Mouse (Mus musculus): Measurements from ENCODE around the gene Casz1. TPM values are rescaled to one million over a fixed set of nuclear protein-coding genes. Genes with fewer than 3 reads are reported as not detected.
A peak's percentile ranks its signal among the peaks of the same experiment; 100 is the strongest.

Casz1 gene
- polyA plus RNA-seq, 1 experiment from 2014 or later = 12.3 TPM

DNA sequence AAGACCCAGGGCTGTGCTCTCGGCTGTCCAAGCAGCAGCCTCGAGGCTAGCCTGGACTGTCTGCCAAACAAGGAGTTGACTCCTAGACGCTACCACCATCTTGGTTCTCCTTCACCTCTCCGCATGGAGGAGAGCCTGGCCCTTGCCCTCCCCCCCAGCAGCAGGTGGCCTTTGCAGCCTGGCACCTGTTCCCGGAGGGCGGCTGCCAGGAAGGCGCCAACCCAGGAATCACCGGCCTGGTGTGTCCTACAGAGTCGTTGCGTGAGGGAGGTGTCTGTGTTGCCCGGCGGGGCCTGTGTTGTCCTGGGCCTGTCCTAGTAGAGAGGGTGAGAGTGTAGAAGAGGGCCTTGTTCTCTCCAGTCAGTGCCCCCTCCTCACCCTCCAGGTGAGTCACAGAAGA, 13.9 kb downstream of the Casz1 start:
- H3K4me1 ChIP-seq = peaks cover 36% of the 10 kb centered on the region
- H3K4me3 ChIP-seq (replicated peaks) = no peak overlapping the region
- ATAC-seq (ENCODE audit: low FRiP score) = no peak
- no peak overlapping the region for H3K9ac ChIP-seq (replicated peaks)
- no peaks in the 10 kb centered on the region for H3K9me3 ChIP-seq (replicated peaks)
- H3K4me2 ChIP-seq = no peak overlapping the region
- 94% methylated on average over 12 of the region's 12 CpGs for WGBS
- H3K36me3 ChIP-seq = no peaks in the 10 kb centered on the region
- no peak overlapping the region for H3K27ac ChIP-seq (replicated peaks)
- peaks cover 26% of the 10 kb centered on the region for H3K27me3 ChIP-seq (replicated peaks)

DNA sequence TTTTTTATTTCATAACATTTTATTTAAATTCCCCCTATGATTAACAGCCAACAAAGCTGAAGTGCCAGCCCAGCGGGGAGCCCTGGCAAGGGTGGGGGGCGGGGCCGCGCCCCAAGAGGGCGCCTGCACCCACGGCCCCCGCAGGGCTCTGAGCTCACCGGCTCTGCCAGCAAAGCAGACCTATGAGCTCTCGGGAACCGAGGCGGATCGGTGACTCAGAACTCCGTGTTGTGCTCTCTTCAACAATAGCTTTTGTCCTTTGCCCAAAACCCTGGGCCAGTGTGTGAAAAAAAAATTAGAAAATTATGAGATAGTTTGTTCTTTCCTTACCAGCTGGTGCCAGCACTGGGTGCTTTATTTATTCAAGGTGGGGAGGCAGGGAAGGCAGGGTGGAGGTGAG, 15.9 kb downstream of the Casz1 start:
- Histone ChIP-seq H3K36me3 (no peaks in the 10 kb centered on the region), H3K4me1 (peaks cover 27% of the 10 kb centered on the region), H3K4me2 (no peak overlapping the region), H3K9ac (replicated peaks) (no peak overlapping the region), H3K27ac (replicated peaks) (no peak overlapping the region), H3K4me3 (replicated peaks) (no peak overlapping the region), H3K27me3 (replicated peaks) (peaks cover 12% of the 10 kb centered on the region), H3K9me3 (replicated peaks) (no peaks in the 10 kb centered on the region)
- ATAC-seq (ENCODE audit: low FRiP score) = no peak
- 70% methylated on average over 13 of the region's 13 CpGs for WGBS

GRCm38 (mm10) chr4:148823281-148823680, 19.1 kb downstream of the Casz1 start:
- H3K4me2 ChIP-seq = no peak overlapping the region
- no peaks in the 10 kb centered on the region for H3K36me3 ChIP-seq
- H3K9me3 ChIP-seq (replicated peaks) = no peaks in the 10 kb centered on the region
- ATAC-seq (ENCODE audit: low FRiP score) = no peak
- no peaks in the 10 kb centered on the region; the same call in 1 of the 2 replicates for H3K27me3 ChIP-seq (replicated peaks)
- H3K4me1 ChIP-seq = peaks cover 18% of the 10 kb centered on the region
- no peak overlapping the region for H3K9ac ChIP-seq (replicated peaks)
- 55% methylated on average over 8 of the region's 8 CpGs for WGBS
- no peak overlapping the region for H3K27ac ChIP-seq (replicated peaks)
- no peak overlapping the region for H3K4me3 ChIP-seq (replicated peaks)

- Histone ChIP-seq H3K9ac (replicated peaks) (no peak overlapping the region), H3K36me3 (no peaks in the 10 kb centered on the region), H3K4me2 (peak overlapping the region; percentile 15; the same call in 1 of the 2 replicates), H3K27me3 (replicated peaks) (0 out of 2 replicates have a peak, but pooled peaks cover 3% of the 10 kb centered on the region), H3K4me3 (replicated peaks) (no peak overlapping the region), H3K9me3 (replicated peaks) (no peaks in the 10 kb centered on the region), H3K27ac (replicated peaks) (no peak overlapping the region), H3K4me1 (peaks cover 18% of the 10 kb centered on the region)
- 52% methylated on average over 7 of the region's 7 CpGs for WGBS
- ATAC-seq (ENCODE audit: low FRiP score) = peak; percentile 65; the same call in 1 of the 2 replicates
These were observed 26.1 kb downstream of the Casz1 start for GRCm38 (mm10) chr4:148830350-148830749.

DNA sequence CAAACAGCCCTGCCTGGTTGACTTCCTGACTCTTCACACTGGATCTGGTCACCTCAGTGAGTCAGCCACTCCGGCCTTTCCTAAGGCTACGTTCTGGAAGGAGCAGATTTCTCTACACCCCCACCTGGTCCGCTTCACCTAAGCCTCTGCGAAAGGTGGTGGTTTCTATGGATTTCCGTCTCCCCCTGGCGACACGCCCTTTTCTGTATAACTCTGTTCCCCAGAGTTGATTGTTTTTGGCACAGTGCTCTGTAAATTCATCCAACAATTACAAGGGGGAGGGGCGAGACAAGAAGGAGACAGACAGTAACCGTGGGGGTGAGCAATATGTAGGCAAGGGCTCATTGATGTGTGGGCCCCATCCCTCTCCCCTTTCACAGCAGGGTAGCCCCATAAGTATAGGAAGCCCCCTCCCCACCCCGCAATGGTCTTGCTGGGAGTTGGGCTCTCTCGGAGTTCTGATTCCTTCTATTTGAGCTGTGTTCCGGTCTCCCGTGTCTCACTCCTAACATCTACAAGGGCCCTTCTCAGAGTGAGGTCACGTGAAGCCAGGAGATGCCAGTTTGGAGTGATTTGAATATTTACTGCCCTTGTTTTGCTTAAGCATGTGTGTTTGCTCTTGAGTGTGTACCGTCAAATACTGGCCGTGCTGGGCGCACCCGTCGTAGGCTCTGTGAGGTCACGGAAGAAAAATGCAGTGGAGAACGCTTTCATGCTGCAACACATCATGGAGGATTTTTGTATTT, 29.2 kb downstream of the Casz1 start:
- Histone ChIP-seq H3K27ac (replicated peaks) (no peak overlapping the region), H3K36me3 (no peaks in the 10 kb centered on the region), H3K4me1 (peaks cover 32% of the 10 kb centered on the region), H3K9me3 (replicated peaks) (no peaks in the 10 kb centered on the region), H3K27me3 (replicated peaks) (peaks cover 3% of the 10 kb centered on the region; the same call in 1 of the 2 replicates), H3K4me2 (no peak overlapping the region), H3K4me3 (replicated peaks) (no peak overlapping the region), H3K9ac (replicated peaks) (no peak overlapping the region)
- WGBS = 71% methylated on average over 21 of the region's 21 CpGs
- ATAC-seq (ENCODE audit: low FRiP score) = no peak

GRCm38 (mm10) chr4:148836391-148836790, 32.2 kb downstream of the Casz1 start:
- ATAC-seq (ENCODE audit: low FRiP score) = no peak
- H3K36me3 ChIP-seq = no peaks in the 10 kb centered on the region
- H3K27ac ChIP-seq (replicated peaks) = no peak overlapping the region
- peaks cover 11% of the 10 kb centered on the region for H3K27me3 ChIP-seq (replicated peaks)
- no peak overlapping the region for H3K4me2 ChIP-seq
- peaks cover 36% of the 10 kb centered on the region for H3K4me1 ChIP-seq
- no peak overlapping the region for H3K4me3 ChIP-seq (replicated peaks)
- WGBS = 24% methylated on average over 6 of the region's 6 CpGs
- H3K9me3 ChIP-seq (replicated peaks) = no peaks in the 10 kb centered on the region
- no peak overlapping the region for H3K9ac ChIP-seq (replicated peaks)

- Histone ChIP-seq H3K27me3 (replicated peaks) (peaks cover 15% of the 10 kb centered on the region), H3K27ac (replicated peaks) (no peak overlapping the region)
- WGBS = 50% methylated on average over 9 of the region's 9 CpGs
These were observed 32.8 kb downstream of the Casz1 start for GRCm38 (mm10) chr4:148837046-148837445.

DNA sequence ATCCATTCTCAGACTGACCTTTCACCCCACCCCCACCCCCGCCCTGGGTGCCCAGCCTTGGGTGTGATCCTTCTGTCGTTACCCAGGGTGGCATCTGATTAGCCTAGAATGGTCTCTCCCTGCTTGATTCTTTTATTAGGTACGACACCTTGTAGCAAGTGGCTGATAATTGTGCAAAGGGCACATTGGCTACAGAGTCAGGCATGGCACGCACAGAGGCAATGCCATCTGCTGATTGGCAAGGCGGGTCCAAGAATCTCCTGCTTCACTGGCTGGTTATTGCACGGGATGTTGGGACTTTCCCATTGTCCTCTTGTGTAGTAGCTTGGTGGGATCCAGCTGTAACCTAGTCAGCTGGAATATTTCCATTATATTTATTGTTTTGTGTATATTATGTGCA, 33.4 kb downstream of the Casz1 start:
- Histone ChIP-seq H3K4me3 (replicated peaks) (no peak overlapping the region), H3K27me3 (replicated peaks) (peaks cover 18% of the 10 kb centered on the region), H3K27ac (replicated peaks) (no peak overlapping the region), H3K36me3 (no peaks in the 10 kb centered on the region), H3K4me2 (no peak overlapping the region), H3K9ac (replicated peaks) (no peak overlapping the region), H3K4me1 (peaks cover 42% of the 10 kb centered on the region), H3K9me3 (replicated peaks) (no peaks in the 10 kb centered on the region)
- no peak for ATAC-seq (ENCODE audit: low FRiP score)
- WGBS = 78% methylated on average over 6 of the region's 6 CpGs

More at GRCm38 (mm10) chr4:148837046-148837445, 32.8 kb downstream of the Casz1 start:
- no peak for ATAC-seq (ENCODE audit: low FRiP score)
- Histone ChIP-seq H3K9me3 (replicated peaks) (no peaks in the 10 kb centered on the region), H3K9ac (replicated peaks) (no peak overlapping the region), H3K4me3 (replicated peaks) (no peak overlapping the region), H3K4me1 (peaks cover 38% of the 10 kb centered on the region), H3K4me2 (no peak overlapping the region), H3K36me3 (no peaks in the 10 kb centered on the region)

DNA sequence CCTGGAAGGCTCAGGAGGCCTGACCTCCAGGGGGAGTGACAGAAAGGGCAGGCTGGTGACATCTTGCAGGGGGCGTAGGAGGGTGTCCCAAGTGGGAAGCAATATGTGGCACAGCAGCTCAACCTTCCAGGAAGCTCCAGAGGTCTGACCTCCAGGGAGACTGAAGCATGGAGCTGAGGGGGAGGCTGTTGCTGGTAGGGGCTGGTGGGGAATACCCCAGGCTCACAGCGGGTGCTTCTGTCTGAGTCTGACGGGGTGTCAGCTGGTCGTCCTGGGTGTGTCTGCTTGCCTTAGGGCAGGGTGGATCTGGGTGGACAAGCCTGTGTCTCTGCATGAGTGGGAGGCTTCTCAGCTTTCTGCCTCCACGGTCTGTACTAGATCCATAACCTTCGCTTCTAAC, 38.1 kb downstream of the Casz1 start:
- ATAC-seq (ENCODE audit: low FRiP score) = no peak
- Histone ChIP-seq H3K4me2 (no peak overlapping the region), H3K4me3 (replicated peaks) (no peak overlapping the region), H3K4me1 (peaks cover 24% of the 10 kb centered on the region), H3K9me3 (replicated peaks) (no peaks in the 10 kb centered on the region), H3K27me3 (replicated peaks) (peaks cover 36% of the 10 kb centered on the region), H3K27ac (replicated peaks) (no peak overlapping the region), H3K36me3 (no peaks in the 10 kb centered on the region), H3K9ac (replicated peaks) (no peak overlapping the region)
- 69% methylated on average over 6 of the region's 6 CpGs for WGBS

DNA sequence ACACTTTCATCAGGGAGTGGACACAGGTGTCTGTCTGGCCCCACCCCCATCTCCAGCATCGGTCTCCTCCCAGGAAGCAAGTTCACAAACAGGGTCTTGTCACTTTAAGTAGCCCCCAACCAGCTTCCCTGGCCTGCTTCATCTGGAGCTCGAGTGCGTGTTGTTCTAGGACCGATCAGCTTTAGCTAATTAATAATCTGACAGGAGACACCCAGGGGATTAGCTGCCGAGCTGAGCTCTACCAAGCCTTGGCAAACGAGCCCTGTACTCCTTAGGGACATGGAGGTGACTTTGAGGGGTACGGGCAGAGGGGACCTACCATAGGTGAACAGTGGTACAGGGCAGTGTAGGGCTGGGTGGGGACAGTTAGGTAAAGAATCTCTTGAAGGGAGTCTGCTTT, 40.7 kb downstream of the Casz1 start:
- Histone ChIP-seq H3K9ac (replicated peaks) (no peak overlapping the region), H3K36me3 (no peaks in the 10 kb centered on the region), H3K27ac (replicated peaks) (no peak overlapping the region), H3K27me3 (replicated peaks) (peaks cover 44% of the 10 kb centered on the region), H3K4me3 (replicated peaks) (no peak overlapping the region), H3K4me2 (no peak overlapping the region), H3K4me1 (peaks cover 20% of the 10 kb centered on the region), H3K9me3 (replicated peaks) (no peaks in the 10 kb centered on the region)
- ATAC-seq (ENCODE audit: low FRiP score) = no peak
- 37% methylated on average over 7 of the region's 7 CpGs for WGBS

- ATAC-seq (ENCODE audit: low FRiP score) = no peak
- H3K9ac ChIP-seq (replicated peaks) = no peak overlapping the region
- peak overlapping the region; percentile 13; the same call in 1 of the 2 replicates for H3K4me2 ChIP-seq
These were observed 42.0 kb downstream of the Casz1 start for GRCm38 (mm10) chr4:148846203-148846602.

GRCm38 (mm10) chr4:148846724-148847123, 42.5 kb downstream of the Casz1 start:
- Histone ChIP-seq H3K9ac (replicated peaks) (no peak overlapping the region), H3K9me3 (replicated peaks) (no peaks in the 10 kb centered on the region), H3K4me1 (peaks cover 21% of the 10 kb centered on the region), H3K4me3 (replicated peaks) (no peak overlapping the region), H3K27ac (replicated peaks) (no peak overlapping the region), H3K36me3 (no peaks in the 10 kb centered on the region), H3K4me2 (peak overlapping the region; percentile 13), H3K27me3 (replicated peaks) (peaks cover 35% of the 10 kb centered on the region)
- 71% methylated on average over 11 of the region's 11 CpGs for WGBS
- ATAC-seq (ENCODE audit: low FRiP score) = no peak

More at GRCm38 (mm10) chr4:148846203-148846602, 42.0 kb downstream of the Casz1 start:
- Histone ChIP-seq H3K9me3 (replicated peaks) (no peaks in the 10 kb centered on the region), H3K27ac (replicated peaks) (no peak overlapping the region), H3K4me1 (peaks cover 19% of the 10 kb centered on the region), H3K4me3 (replicated peaks) (no peak overlapping the region), H3K36me3 (no peaks in the 10 kb centered on the region), H3K27me3 (replicated peaks) (peaks cover 40% of the 10 kb centered on the region)
- WGBS = 51% methylated on average over 9 of the region's 9 CpGs

Data from neural tube, embryonic 15.5 days (tissue).